Comparison of ENCODE assay signal across 9 mouse cellular contexts in the genomic region with DNA sequence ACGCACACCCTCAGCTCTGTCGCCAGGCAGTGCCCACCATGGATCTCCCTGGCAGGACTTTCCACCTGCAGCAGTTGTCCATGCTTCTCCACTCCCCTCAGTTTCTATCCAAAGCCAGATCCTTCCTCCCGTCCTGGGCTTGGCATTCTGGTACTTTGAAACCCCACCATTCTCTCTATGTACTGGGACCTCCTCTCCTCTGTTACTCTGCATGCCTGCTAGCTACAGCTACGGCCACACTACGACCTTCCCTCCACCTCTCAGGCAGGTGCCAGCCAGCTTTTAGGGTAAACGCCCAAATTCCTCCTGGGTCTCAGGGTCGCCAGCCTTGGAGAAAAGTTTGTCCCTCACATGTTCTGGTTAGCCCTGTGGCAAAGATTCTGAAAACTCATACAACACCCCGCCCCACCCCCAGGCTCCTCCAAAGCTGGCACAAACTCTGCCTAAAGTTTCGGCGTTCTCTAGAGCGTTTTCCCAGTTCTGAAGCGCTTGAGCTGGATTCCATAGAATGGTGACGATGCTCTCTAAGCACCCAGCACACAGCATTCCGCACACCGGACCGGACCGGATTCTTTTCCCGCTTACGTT. TPM values are rescaled to one million over a fixed set of nuclear protein-coding genes. Genes with fewer than 3 reads are reported as not detected.
DNase-seq lines count a peak whose midpoint lies in the region; ATAC-seq lines count a peak whose summit lies in the region.
"Had no signal": no experiment of that assay in that cellular context is flagged by ENCODE, and none has a peak within 500 bp of the region (broad histone marks: within the 10 kb centered on the region; RNA-seq: fewer than 3 reads in every experiment).

No protein-coding gene starts in this region.

- no peak for DNase-seq in kidney, postnatal 4 days
- DNase-seq in limb, embryonic 11.5 days (ENCODE audit: low spot score) = no peak
- DNase-seq in thymus, postnatal 0 days (ENCODE audit: low spot score) = no peak
- no peak for DNase-seq in adipocyte (ENCODE audit: low spot score)

- H3K27me3 ChIP-seq in kidney, embryonic 15.5 days = peaks cover 76% of the 10 kb centered on the region
- peaks cover 49% of the 10 kb centered on the region for H3K27me3 ChIP-seq in forebrain, embryonic 12.5 days
- H3K27me3 ChIP-seq in limb, embryonic 11.5 days (ENCODE audit: control insufficient read depth, insufficient read depth, low read length) = peaks cover 42% of the 10 kb centered on the region
- peaks cover 28% of the 10 kb centered on the region for H3K27me3 ChIP-seq in stomach, embryonic 15.5 days (replicated peaks)

- H3K36me3 ChIP-seq in kidney, embryonic 15.5 days = no peaks in the 10 kb centered on the region
- H3K36me3 ChIP-seq in forebrain, embryonic 12.5 days (replicated peaks) = no peaks in the 10 kb centered on the region
- no peaks in the 10 kb centered on the region for H3K36me3 ChIP-seq in limb, embryonic 11.5 days (ENCODE audit: control insufficient read depth, insufficient read depth, low read length)
- H3K36me3 ChIP-seq in stomach, embryonic 15.5 days = no peaks in the 10 kb centered on the region

- peak overlapping the region; percentile 60 for H3K4me2 ChIP-seq in kidney, embryonic 15.5 days
- peak overlapping the region; percentile 55 for H3K4me2 ChIP-seq in forebrain, embryonic 12.5 days
- peak overlapping the region; percentile 39 for H3K4me2 ChIP-seq in limb, embryonic 11.5 days (ENCODE audit: low read depth, severe bottlenecking)
- H3K4me2 ChIP-seq in stomach, embryonic 15.5 days = peak overlapping the region; percentile 44; the same call in 1 of the 2 replicates

- H3K27ac ChIP-seq in kidney, embryonic 15.5 days = no peak overlapping the region
- no peak overlapping the region for H3K27ac ChIP-seq in forebrain, embryonic 12.5 days
- H3K27ac ChIP-seq in limb, embryonic 11.5 days (replicated peaks; ENCODE audit: low read depth, low read length) = no peak overlapping the region
- no peak overlapping the region for H3K27ac ChIP-seq in stomach, embryonic 15.5 days

- WGBS in kidney, embryonic 15.5 days = 2% methylated on average over 19 of the region's 19 CpGs
- WGBS in forebrain, embryonic 12.5 days = 4% methylated on average over 19 of the region's 19 CpGs
- 2% methylated on average over 19 of the region's 19 CpGs for WGBS in limb, embryonic 11.5 days
- WGBS in stomach, embryonic 15.5 days = 3% methylated on average over 19 of the region's 19 CpGs

- no peaks in the 10 kb centered on the region for H3K9me3 ChIP-seq in kidney, embryonic 15.5 days (replicated peaks)
- H3K9me3 ChIP-seq in forebrain, embryonic 12.5 days = no peaks in the 10 kb centered on the region
- H3K9me3 ChIP-seq in limb, embryonic 11.5 days (ENCODE audit: control insufficient read depth, low read length) = no peaks in the 10 kb centered on the region
- H3K9me3 ChIP-seq in stomach, embryonic 15.5 days = no peaks in the 10 kb centered on the region

- peak overlapping the region; percentile 37 for H3K4me3 ChIP-seq in kidney, embryonic 15.5 days (replicated peaks)
- H3K4me3 ChIP-seq in forebrain, embryonic 12.5 days (replicated peaks) = peak overlapping the region; percentile 38
- H3K4me3 ChIP-seq in limb, embryonic 11.5 days (ENCODE audit: low read depth, low read length) = no peak overlapping the region
- peak overlapping the region; percentile 6; the same call in 1 of the 2 replicates for H3K4me3 ChIP-seq in stomach, embryonic 15.5 days (replicated peaks)
- H3K4me3 ChIP-seq: myocyte had no signal

- H3K4me1 ChIP-seq in kidney, embryonic 15.5 days = peaks cover 18% of the 10 kb centered on the region
- peaks cover 16% of the 10 kb centered on the region for H3K4me1 ChIP-seq in forebrain, embryonic 12.5 days
- 0 out of 2 replicates have a peak, but pooled peaks cover 3% of the 10 kb centered on the region for H3K4me1 ChIP-seq in limb, embryonic 11.5 days (ENCODE audit: control insufficient read depth, insufficient read depth, low read length)
- H3K4me1 ChIP-seq in stomach, embryonic 15.5 days = peaks cover 7% of the 10 kb centered on the region; the same call in 1 of the 2 replicates

- no peak overlapping the region for H3K9ac ChIP-seq in kidney, embryonic 15.5 days
- H3K9ac ChIP-seq in forebrain, embryonic 12.5 days = no peak overlapping the region
- no peak overlapping the region for H3K9ac ChIP-seq in limb, embryonic 11.5 days (ENCODE audit: low read length)
- H3K9ac ChIP-seq in stomach, embryonic 15.5 days = no peak overlapping the region

- no peak for ATAC-seq in kidney, embryonic 15.5 days (replicated peaks; ENCODE audit: low FRiP score)
- no peak for ATAC-seq in forebrain, embryonic 12.5 days (ENCODE audit: low FRiP score)
- no peak for ATAC-seq in limb, embryonic 11.5 days (ENCODE audit: insufficient number of reproducible peaks, low FRiP score, low TSS enrichment, low read depth)
- ATAC-seq in stomach, embryonic 15.5 days (ENCODE audit: insufficient read depth, low FRiP score, low read depth) = no peak

RNA-seq across cellular contexts. Expression of gene Srd5a2, which starts 0.6 kb away (rescaled TPM):
- polyA plus RNA-seq in kidney, embryonic 15.5 days (2015; fragmentation: Nextera tagmentation; extraction: Ambion mirVana) = not detected in 2 replicates
- polyA plus RNA-seq in forebrain, embryonic 12.5 days (2016; fragmentation: Nextera tagmentation; extraction: Ambion mirVana) = not detected in 2 replicates
- 0.51 and 0.52 TPM in 2 replicates for polyA plus RNA-seq in limb, embryonic 11.5 days (2014; fragmentation: Nextera tagmentation; extraction: Ambion mirVana)
- polyA plus RNA-seq in stomach, embryonic 15.5 days (2015; fragmentation: Nextera tagmentation; extraction: Ambion mirVana) = not detected in 2 replicates
- polyA plus RNA-seq in thymus, postnatal 0 days (2015; fragmentation: Nextera tagmentation; extraction: Ambion mirVana) = 0.15 TPM in 1 of 2 replicates, not detected in the other
- polyA plus RNA-seq: liver, embryonic 11.5 days; myocyte had no signal
